8 mouse cellular contexts compared by ENCODE assay signal in genomic region chr12:79506421-79506820, GRCm38 (mm10).
DNase-seq lines count a peak whose midpoint lies in the region; ATAC-seq lines count a peak whose summit lies in the region.
"Had no signal": no experiment of that assay in that cellular context is flagged by ENCODE, and none has a peak within 500 bp of the region (broad histone marks: within the 10 kb centered on the region; RNA-seq: fewer than 3 reads in every experiment).

No protein-coding gene starts in this region.

- no peak for DNase-seq in hindbrain, embryonic 14.5 days (ENCODE audit: low spot score)
- DNase-seq in 416B (ENCODE audit: low read depth) (peak; percentile 25), adipocyte (ENCODE audit: low spot score) (peak; percentile 30)
- peak; percentile 34 to 57 for DNase-seq in kidney, postnatal 4 days
- no peak for DNase-seq in right cerebral cortex, postnatal 25 days
- DNase-seq in left cerebral cortex, adult 11 months (ENCODE audit: low spot score), result no peak

- no peak for ATAC-seq in hindbrain, embryonic 16.5 days
- ATAC-seq in hindbrain, embryonic 14.5 days (ENCODE audit: low FRiP score), result no peak

- no peak overlapping the region for H3K4me2 ChIP-seq in hindbrain, embryonic 16.5 days (ENCODE audit: low read length)
- no peak overlapping the region for H3K4me2 ChIP-seq in hindbrain, embryonic 14.5 days (replicated peaks)
- H3K4me2 ChIP-seq: neural tube, embryonic 12.5 days had no signal

- peak overlapping the region; percentile 16; the same call in 1 of the 2 replicates for H3K27ac ChIP-seq in hindbrain, embryonic 16.5 days (ENCODE audit: low read depth, low read length)
- no peak overlapping the region for H3K27ac ChIP-seq in hindbrain, embryonic 14.5 days
- H3K27ac ChIP-seq: neural tube, embryonic 12.5 days had no signal

- H3K4me1 ChIP-seq in hindbrain, embryonic 16.5 days (ENCODE audit: control insufficient read depth, insufficient read depth, low read depth, low read length), result peaks cover 12% of the 10 kb centered on the region
- peaks cover 7% of the 10 kb centered on the region for H3K4me1 ChIP-seq in hindbrain, embryonic 14.5 days (replicated peaks; ENCODE audit: control insufficient read depth, insufficient read depth, low read length)

- no peaks in the 10 kb centered on the region for H3K9me3 ChIP-seq in hindbrain, embryonic 16.5 days (ENCODE audit: control insufficient read depth, low read length)
- H3K9me3 ChIP-seq in hindbrain, embryonic 14.5 days (ENCODE audit: control insufficient read depth, low read length), result no peaks in the 10 kb centered on the region
- H3K9me3 ChIP-seq: neural tube, embryonic 12.5 days had no signal

- no peaks in the 10 kb centered on the region for H3K36me3 ChIP-seq in hindbrain, embryonic 16.5 days (ENCODE audit: control insufficient read depth, insufficient read depth, low read length)
- no peaks in the 10 kb centered on the region for H3K36me3 ChIP-seq in hindbrain, embryonic 14.5 days (replicated peaks; ENCODE audit: control insufficient read depth, insufficient read depth)
- H3K36me3 ChIP-seq: neural tube, embryonic 12.5 days had no signal

- no peak overlapping the region for H3K4me3 ChIP-seq in hindbrain, embryonic 16.5 days (ENCODE audit: low read length)
- no peak overlapping the region for H3K4me3 ChIP-seq in hindbrain, embryonic 14.5 days (replicated peaks; ENCODE audit: low read length)
- H3K4me3 ChIP-seq: neural tube, embryonic 12.5 days had no signal

- 83% methylated on average over 4 of the region's 4 CpGs for WGBS in hindbrain, embryonic 16.5 days
- WGBS in hindbrain, embryonic 14.5 days, result 80% methylated on average over 4 of the region's 4 CpGs

- no peak overlapping the region for H3K9ac ChIP-seq in hindbrain, embryonic 16.5 days (ENCODE audit: low read depth, low read length)
- no peak overlapping the region for H3K9ac ChIP-seq in hindbrain, embryonic 14.5 days
- H3K9ac ChIP-seq: neural tube, embryonic 12.5 days had no signal

- no peaks in the 10 kb centered on the region for H3K27me3 ChIP-seq in hindbrain, embryonic 16.5 days (replicated peaks; ENCODE audit: control insufficient read depth, insufficient read depth, low read length)
- no peaks in the 10 kb centered on the region for H3K27me3 ChIP-seq in hindbrain, embryonic 14.5 days (ENCODE audit: control insufficient read depth, insufficient read depth, low read length)
- H3K27me3 ChIP-seq: neural tube, embryonic 12.5 days had no signal

Comparison
In these comparisons a context has a peak if more than half of its experiments do, and no peak if none do; other contexts are left out.
1. DNase-seq: peak in 416B (single experiment), adipocyte (single experiment) and kidney, postnatal 4 days (2 of 2); none in hindbrain, embryonic 14.5 days (single experiment), right cerebral cortex, postnatal 25 days (single experiment) and left cerebral cortex, adult 11 months (single experiment).